Mouse (Mus musculus) intestine, postnatal 0 days (tissue): ENCODE data around the gene Prrt2. TPM values are rescaled to one million over a fixed set of nuclear protein-coding genes. Genes with fewer than 3 reads are reported as not detected.

Experiments used
- ATAC-seq: fragments of 200-750 bp; cut with Nextera tagmentation; 2 replicates; pipeline ENCODE4 v1.8.0; 2017; ENCODE audit warnings: mild to moderate bottlenecking, moderate TSS enrichment, moderate library complexity
- H3K27ac ChIP-seq: fragments of 300-500 bp; sonication (generic); 2 replicates; pipeline ENCODE4 v1.5.1; 2014; ENCODE audit warnings: mild to moderate bottlenecking, low read depth, low read length, moderate library complexity
- H3K27me3 ChIP-seq: fragments of 300-500 bp; sonication (generic); replicated peaks from 2 replicates; pipeline ENCODE4 v1.6.1; 2014; ENCODE audit warnings: low read length, mixed read lengths; ENCODE audit not compliant: control insufficient read depth, insufficient read depth
- H3K36me3 ChIP-seq: fragments of 300-500 bp; sonication (generic); 2 replicates; pipeline ENCODE4 v1.6.1; 2014; ENCODE audit warnings: mild to moderate bottlenecking, moderate library complexity; ENCODE audit not compliant: control insufficient read depth, insufficient read depth
- H3K4me1 ChIP-seq: fragments of 300-500 bp; sonication (generic); replicated peaks from 2 replicates; pipeline ENCODE4 v1.6.1; 2014; ENCODE audit warnings: antibody characterized with exemption, low read length, mixed read lengths; ENCODE audit not compliant: control insufficient read depth, insufficient read depth
- H3K4me2 ChIP-seq: fragments of 300-500 bp; sonication (generic); replicated peaks from 2 replicates; pipeline ENCODE4 v1.6.1; 2014; ENCODE audit warnings: low read depth, mild to moderate bottlenecking, moderate library complexity
- H3K4me3 ChIP-seq: fragments of 300-500 bp; sonication (generic); 2 replicates; pipeline ENCODE4 v1.5.1; 2014; ENCODE audit warnings: low read depth, low read length
- H3K9ac ChIP-seq: fragments of 300-500 bp; sonication (generic); 2 replicates; pipeline ENCODE4 v1.6.1; 2014; ENCODE audit warnings: mild to moderate bottlenecking, low read depth, low read length
- H3K9me3 ChIP-seq: fragments of 300-500 bp; sonication (generic); 2 replicates; pipeline ENCODE4 v1.6.1; 2016; ENCODE audit warnings: mixed run types; ENCODE audit not compliant: control insufficient read depth
- CTCF ChIP-seq: sonication (generic); IDR thresholded peaks from 2 replicates; pipeline ENCODE4 v1.5.1; 2016; ENCODE audit warnings: low read depth, mild to moderate bottlenecking, control low read depth, antibody characterized with exemption, moderate library complexity
- WGBS: fragments of 180-500 bp; shearing (Covaris S2); extraction: QIAGEN DNeasy Blood & Tissue Kit; methylation state at CpG from one replicate; pipeline ENCODE4 v1.1.7; 2014; 5-methylcytosine and 5-hydroxymethylcytosine counted together
- polyA plus RNA-seq: library from polyadenylated mRNA; unstranded; fragments of >200 nt; fragmentation: Nextera tagmentation; extraction: Ambion mirVana; gene quantifications from 2 replicates; pipeline ENCODE4 v1.2.1, GENCODE M21; 2015

Prrt2 gene
- polyA plus RNA-seq, 1 experiment from 2014 or later, result 2.5 TPM

- TF ChIP-seq CTCF, result 0 out of 2 replicates have a peak, but pooled peaks have one; percentile 1
- H3K36me3 ChIP-seq, result 0 out of 2 replicates have a peak, but pooled peaks cover 7% of the 10 kb centered on the region
- peak overlapping the region; percentile 45 for H3K4me2 ChIP-seq
Measured at GRCm38 (mm10) chr7:127008239-127009019, 12.6 kb downstream of the Prrt2 start.

GRCm38 (mm10) chr7:127007313-127008024, 13.5 kb downstream of the Prrt2 start:
- ATAC-seq, result no peak
- Histone ChIP-seq H3K4me3 (no peak overlapping the region), H3K36me3 (no peaks in the 10 kb centered on the region), H3K4me1 (peaks cover 15% of the 10 kb centered on the region), H3K9me3 (no peaks in the 10 kb centered on the region), H3K9ac (no peak overlapping the region), H3K4me2 (no peak overlapping the region), H3K27ac (peak overlapping the region; percentile 94), H3K27me3 (no peaks in the 10 kb centered on the region)
- no peak for TF ChIP-seq CTCF
- 77% methylated on average over 6 of the region's 6 CpGs for WGBS

More at GRCm38 (mm10) chr7:127008239-127009019, 12.6 kb downstream of the Prrt2 start:
- Histone ChIP-seq H3K9me3 (no peaks in the 10 kb centered on the region), H3K9ac (peak overlapping the region; percentile 43; the same call in 1 of the 2 replicates), H3K4me3 (no peak overlapping the region), H3K4me1 (peaks cover 15% of the 10 kb centered on the region), H3K27me3 (no peaks in the 10 kb centered on the region), H3K27ac (peak overlapping the region; percentile 94)
- WGBS, result 20% methylated on average over 9 of the region's 9 CpGs
- peak; percentile 96 for ATAC-seq

- no peak for ATAC-seq
- Histone ChIP-seq H3K4me3 (no peak overlapping the region), H3K4me1 (peaks cover 13% of the 10 kb centered on the region), H3K4me2 (no peak overlapping the region; the same call in 1 of the 2 replicates), H3K9me3 (no peaks in the 10 kb centered on the region), H3K9ac (no peak overlapping the region), H3K27me3 (no peaks in the 10 kb centered on the region), H3K36me3 (peaks cover 19% of the 10 kb centered on the region), H3K27ac (no peak overlapping the region; the same call in 1 of the 2 replicates)
- peak; percentile 55 for TF ChIP-seq CTCF
- WGBS, result 51% methylated on average over 4 of the region's 4 CpGs
Measured at GRCm38 (mm10) chr7:127004122-127004875, 16.7 kb downstream of the Prrt2 start.

- peaks cover 26% of the 10 kb centered on the region for H3K36me3 ChIP-seq
- no peaks in the 10 kb centered on the region for H3K9me3 ChIP-seq
- H3K4me3 ChIP-seq, result no peak overlapping the region
- no peak overlapping the region; the same call in 1 of the 2 replicates for H3K27ac ChIP-seq
- no peaks in the 10 kb centered on the region for H3K27me3 ChIP-seq
- TF ChIP-seq CTCF, result no peak
- 55% methylated on average over 5 of the region's 5 CpGs for WGBS
- no peak overlapping the region for H3K9ac ChIP-seq
- ATAC-seq, result peak; percentile 74
- H3K4me1 ChIP-seq, result peaks cover 6% of the 10 kb centered on the region; the same call in 1 of the 2 replicates
- H3K4me2 ChIP-seq, result peak overlapping the region; percentile 47
Measured at GRCm38 (mm10) chr7:127003620-127004019, 17.4 kb downstream of the Prrt2 start.

- ATAC-seq, result no peak
- 75% methylated on average over 10 of the region's 10 CpGs for WGBS
Measured at GRCm38 (mm10) chr7:126999568-126999967, 21.4 kb downstream of the Prrt2 start.

GRCm38 (mm10) chr7:126996449-126996848, 24.6 kb downstream of the Prrt2 start:
- no peak overlapping the region for H3K27ac ChIP-seq
- no peak overlapping the region for H3K9ac ChIP-seq
- H3K4me1 ChIP-seq, result no peaks in the 10 kb centered on the region
- H3K9me3 ChIP-seq, result no peaks in the 10 kb centered on the region
- peaks cover 69% of the 10 kb centered on the region for H3K36me3 ChIP-seq
- H3K4me3 ChIP-seq, result no peak overlapping the region
- 82% methylated on average over 4 of the region's 4 CpGs for WGBS
- peak; percentile 52 for TF ChIP-seq CTCF
- ATAC-seq, result no peak
- no peaks in the 10 kb centered on the region for H3K27me3 ChIP-seq
- no peak overlapping the region for H3K4me2 ChIP-seq

More at GRCm38 (mm10) chr7:126999568-126999967, 21.4 kb downstream of the Prrt2 start:
- no peaks in the 10 kb centered on the region; the same call in 1 of the 2 replicates for H3K4me1 ChIP-seq
- H3K4me3 ChIP-seq, result no peak overlapping the region
- no peak overlapping the region for H3K27ac ChIP-seq
- TF ChIP-seq CTCF, result no peak
- no peaks in the 10 kb centered on the region for H3K27me3 ChIP-seq
- H3K36me3 ChIP-seq, result peaks cover 55% of the 10 kb centered on the region
- no peak overlapping the region for H3K4me2 ChIP-seq
- H3K9ac ChIP-seq, result no peak overlapping the region
- H3K9me3 ChIP-seq, result no peaks in the 10 kb centered on the region
